Mouse (Mus musculus) midbrain, embryonic 14.5 days (tissue): ENCODE measurements around the gene Mettl7a3. TPM values are rescaled to one million over a fixed set of nuclear protein-coding genes. Genes with fewer than 3 reads are reported as not detected.

ENCODE experiments used
- ATAC-seq: fragments of 200-750 bp; cut with Nextera tagmentation; 2 replicates; pipeline ENCODE4 v1.8.0; 2017; ENCODE audit warnings: moderate number of reproducible peaks, moderate library complexity; ENCODE audit not compliant: low FRiP score, low TSS enrichment
- DNase-seq: peaks from one replicate; pipeline ENCODE4 v3.0.0-alpha.2; 2015
- H3K27ac ChIP-seq: fragments of 300-500 bp; sonication (generic); replicated peaks from 2 replicates; pipeline ENCODE4 v1.5.1; 2014; ENCODE audit warnings: mild to moderate bottlenecking, low read depth, low read length, moderate library complexity
- H3K27me3 ChIP-seq: fragments of 300-500 bp; sonication (generic); 2 replicates; pipeline ENCODE4 v1.6.1; 2014; ENCODE audit warnings: low read length, control low read depth, mixed read lengths; ENCODE audit not compliant: control insufficient read depth, insufficient read depth
- H3K36me3 ChIP-seq: fragments of 300-500 bp; sonication (generic); 2 replicates; pipeline ENCODE4 v1.6.1; 2014; ENCODE audit warnings: low read length, control low read depth; ENCODE audit not compliant: control insufficient read depth, insufficient read depth
- H3K4me1 ChIP-seq: fragments of 300-500 bp; sonication (generic); 2 replicates; pipeline ENCODE4 v1.6.1; 2014; ENCODE audit warnings: mild to moderate bottlenecking, antibody characterized with exemption, low read length, control low read depth; ENCODE audit not compliant: control insufficient read depth, insufficient read depth
- H3K4me2 ChIP-seq: fragments of 300-500 bp; sonication (generic); 2 replicates; pipeline ENCODE4 v1.6.1; 2014; ENCODE audit warnings: mild to moderate bottlenecking, low read length, moderate library complexity
- H3K4me3 ChIP-seq: fragments of 300-500 bp; sonication (generic); replicated peaks from 2 replicates; pipeline ENCODE4 v1.5.1; 2014; ENCODE audit warnings: low read depth, low read length
- H3K9ac ChIP-seq: fragments of 300-500 bp; sonication (generic); replicated peaks from 2 replicates; pipeline ENCODE4 v1.6.1; 2014; ENCODE audit warnings: mild to moderate bottlenecking, low read length, moderate library complexity
- H3K9me3 ChIP-seq: fragments of 300-500 bp; sonication (generic); 2 replicates; pipeline ENCODE4 v1.6.1; 2016; ENCODE audit warnings: low read length, control low read depth, mixed read lengths; ENCODE audit not compliant: control insufficient read depth
- WGBS: fragments of 180-500 bp; shearing (Covaris S2); extraction: QIAGEN DNeasy Blood & Tissue Kit; methylation state at CpG from one replicate; pipeline ENCODE4 v1.1.7; 2014; 5-methylcytosine and 5-hydroxymethylcytosine counted together
- polyA plus RNA-seq: library from polyadenylated mRNA; unstranded; fragments of >200 nt; fragmentation: Nextera tagmentation; extraction: Ambion mirVana; gene quantifications from 2 replicates; pipeline ENCODE4 v1.2.1, GENCODE M21; 2014

Gene Mettl7a3
- polyA plus RNA-seq: not detected in 2 replicates

DNA sequence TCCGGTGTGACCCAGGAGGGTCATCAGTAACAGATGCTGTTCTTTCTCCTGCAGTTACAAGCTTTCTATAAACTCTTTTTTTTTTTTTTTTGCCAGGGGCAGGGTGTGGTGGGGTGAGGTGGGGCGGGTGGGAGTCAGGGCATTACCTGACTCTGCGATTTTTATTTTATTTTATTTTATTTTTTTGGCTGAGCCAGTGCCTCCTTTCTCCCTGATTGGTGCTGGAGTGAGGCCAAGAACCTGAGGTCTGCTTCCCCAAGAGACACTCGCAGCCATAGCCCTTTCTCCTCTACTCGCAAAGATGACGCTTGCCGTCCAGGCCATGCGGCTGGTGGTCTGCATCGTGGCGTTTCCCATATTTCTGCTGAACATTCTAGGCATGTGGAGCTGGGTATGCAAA, at the start of gene Mettl7a3:
Mettl7a3 (plus strand) TSS at position 301 of the 400 bp plus-strand sequence.
- Histone ChIP-seq H3K4me3 (no peak within 1 kb of the TSS), H3K4me2 (no peak within 1 kb of the TSS), H3K27ac (no peak within 1 kb of the TSS), H3K27me3 (no peaks in the 10 kb centered on the region), H3K9me3 (no peaks in the 10 kb centered on the region), H3K4me1 (no peaks in the 10 kb centered on the region), H3K36me3 (no peaks in the 10 kb centered on the region), H3K9ac (no peak within 1 kb of the TSS)
- ATAC-seq (no peak), DNase-seq (peak; percentile 9)
- 83% methylated on average over 10 of the region's 10 CpGs for WGBS

DNA sequence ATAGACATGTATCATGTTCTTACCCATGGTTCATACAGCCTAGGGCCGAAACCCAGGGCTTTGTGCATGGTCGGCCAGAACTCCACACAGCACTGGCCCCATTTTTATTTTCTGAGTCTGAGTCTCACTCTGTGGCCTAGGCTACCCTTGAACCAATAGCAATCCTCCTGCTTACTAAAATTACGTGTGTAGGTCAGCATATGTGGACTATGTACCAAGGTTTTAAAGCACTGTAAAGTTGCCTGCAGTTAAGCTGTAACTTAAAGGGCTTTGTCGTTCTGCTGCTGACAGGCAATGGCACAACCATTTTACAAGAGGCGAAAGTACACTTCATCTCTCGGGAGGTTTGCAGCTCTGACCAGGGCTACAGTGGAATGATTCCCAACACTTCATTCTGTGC, 45.7 kb upstream of the Mettl7a3 start:
- no peak overlapping the region for H3K4me3 ChIP-seq
- WGBS: 89% methylated on average over 6 of the region's 6 CpGs
- no peak overlapping the region for H3K4me2 ChIP-seq
- H3K9ac ChIP-seq: no peak overlapping the region
- no peaks in the 10 kb centered on the region for H3K9me3 ChIP-seq
- no peak for DNase-seq
- no peak for ATAC-seq
- no peaks in the 10 kb centered on the region for H3K4me1 ChIP-seq
- no peak overlapping the region for H3K27ac ChIP-seq
- no peaks in the 10 kb centered on the region for H3K36me3 ChIP-seq
- no peaks in the 10 kb centered on the region for H3K27me3 ChIP-seq

DNA sequence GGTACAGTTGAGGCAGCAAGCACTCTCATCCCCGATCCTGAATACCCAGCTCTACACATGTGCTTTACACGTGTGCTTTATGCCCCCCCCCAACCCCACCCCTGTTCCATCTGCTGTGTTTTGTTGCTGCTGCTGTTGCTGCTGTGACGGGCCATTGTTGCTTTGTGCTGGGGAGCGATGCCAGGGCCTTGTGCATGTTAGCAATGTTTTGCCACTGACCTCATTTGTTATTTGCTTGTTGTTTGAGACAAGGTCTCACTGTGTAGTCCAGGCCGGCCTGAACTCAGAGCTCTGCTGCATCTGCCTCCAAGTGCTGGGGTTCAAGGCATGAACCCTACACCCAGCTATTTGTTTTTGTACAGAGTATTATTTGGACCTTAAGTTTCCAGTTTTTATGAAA, 43.9 kb upstream of the Mettl7a3 start:
- H3K4me2 ChIP-seq: no peak overlapping the region
- no peak overlapping the region for H3K4me3 ChIP-seq
- WGBS: 74% methylated on average over 5 of the region's 5 CpGs
- no peaks in the 10 kb centered on the region for H3K27me3 ChIP-seq
- H3K9ac ChIP-seq: no peak overlapping the region
- DNase-seq (no peak), ATAC-seq (no peak)
- no peaks in the 10 kb centered on the region for H3K9me3 ChIP-seq
- no peak overlapping the region for H3K27ac ChIP-seq
- H3K36me3 ChIP-seq: no peaks in the 10 kb centered on the region
- H3K4me1 ChIP-seq: no peaks in the 10 kb centered on the region

DNA sequence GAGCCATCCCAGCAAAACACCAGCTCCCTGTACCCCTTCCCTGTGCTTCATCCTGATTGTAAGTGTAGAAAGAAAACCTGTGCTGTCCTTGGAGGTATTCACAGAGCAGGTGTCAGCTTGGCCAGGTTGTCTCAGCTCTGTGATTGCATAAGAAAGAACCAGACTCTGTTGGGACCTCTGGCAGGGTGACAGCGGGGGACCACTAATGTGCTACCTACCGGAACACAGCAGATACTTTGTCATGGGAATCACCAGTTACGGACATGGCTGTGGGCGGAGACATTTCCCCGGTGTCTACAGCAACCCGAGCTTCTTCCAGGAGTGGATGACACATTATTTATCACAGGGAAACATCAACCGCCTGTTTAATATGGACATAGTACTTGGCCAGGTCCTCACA, 42.4 kb upstream of the Mettl7a3 start:
- H3K36me3 ChIP-seq: no peaks in the 10 kb centered on the region
- no peaks in the 10 kb centered on the region for H3K9me3 ChIP-seq
- H3K9ac ChIP-seq: no peak overlapping the region
- H3K4me3 ChIP-seq: no peak overlapping the region
- H3K4me1 ChIP-seq: no peaks in the 10 kb centered on the region
- H3K4me2 ChIP-seq: no peak overlapping the region
- ATAC-seq (no peak), DNase-seq (no peak)
- WGBS: 71% methylated on average over 7 of the region's 7 CpGs
- no peaks in the 10 kb centered on the region for H3K27me3 ChIP-seq
- no peak overlapping the region for H3K27ac ChIP-seq

DNA sequence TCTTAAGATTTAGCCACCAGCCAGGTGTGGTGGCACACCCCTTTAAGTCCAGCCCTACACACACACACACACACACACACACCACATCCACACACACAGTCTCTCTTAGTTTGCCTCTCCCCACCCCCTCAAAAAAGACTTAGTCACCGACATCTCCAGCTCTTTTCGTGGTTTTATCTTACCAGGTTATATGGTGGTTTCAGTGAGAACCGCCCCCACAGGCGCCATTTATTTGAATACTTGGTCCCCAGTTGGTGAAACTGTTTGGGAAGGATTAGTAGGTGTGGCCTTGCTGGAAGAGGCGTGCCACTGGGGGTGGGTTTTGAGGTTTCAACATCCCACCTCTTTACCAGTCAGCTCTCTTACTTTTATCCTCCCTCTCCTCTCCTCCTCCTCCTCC, 36.9 kb upstream of the Mettl7a3 start:
- H3K4me3 ChIP-seq: no peak overlapping the region
- no peak overlapping the region for H3K27ac ChIP-seq
- H3K4me1 ChIP-seq: no peaks in the 10 kb centered on the region
- WGBS: 90% methylated on average over 5 of the region's 5 CpGs
- no peaks in the 10 kb centered on the region for H3K36me3 ChIP-seq
- no peak overlapping the region for H3K4me2 ChIP-seq
- no peaks in the 10 kb centered on the region for H3K9me3 ChIP-seq
- DNase-seq (no peak), ATAC-seq (no peak)
- no peaks in the 10 kb centered on the region for H3K27me3 ChIP-seq
- no peak overlapping the region for H3K9ac ChIP-seq

DNA sequence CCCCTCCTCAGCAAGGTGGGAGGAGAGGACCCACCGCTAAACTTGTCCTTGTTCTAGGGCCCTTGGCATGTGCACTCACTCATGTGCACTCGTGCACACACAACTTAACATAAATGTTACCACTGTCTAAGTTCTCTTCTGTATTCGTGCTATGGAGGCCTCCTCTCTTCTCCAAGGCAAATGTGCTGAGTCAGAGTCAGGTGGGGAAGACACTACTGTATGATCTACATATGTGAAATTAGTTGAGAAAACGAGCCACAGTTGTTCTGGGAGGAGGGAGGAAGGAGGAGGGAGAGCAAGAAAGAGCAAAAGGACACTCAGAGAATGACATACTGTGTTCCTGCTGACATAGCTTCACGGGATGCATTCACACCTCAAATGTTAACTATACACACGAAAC, 34.2 kb upstream of the Mettl7a3 start:
- no peak overlapping the region for H3K4me3 ChIP-seq
- WGBS: 81% methylated on average over 6 of the region's 6 CpGs
- DNase-seq (no peak), ATAC-seq (no peak)
- no peak overlapping the region for H3K4me2 ChIP-seq
- H3K9ac ChIP-seq: no peak overlapping the region
- no peaks in the 10 kb centered on the region for H3K9me3 ChIP-seq
- H3K4me1 ChIP-seq: 0 out of 2 replicates have a peak, but pooled peaks cover 4% of the 10 kb centered on the region
- H3K27me3 ChIP-seq: no peaks in the 10 kb centered on the region
- no peak overlapping the region for H3K27ac ChIP-seq
- no peaks in the 10 kb centered on the region for H3K36me3 ChIP-seq

DNA sequence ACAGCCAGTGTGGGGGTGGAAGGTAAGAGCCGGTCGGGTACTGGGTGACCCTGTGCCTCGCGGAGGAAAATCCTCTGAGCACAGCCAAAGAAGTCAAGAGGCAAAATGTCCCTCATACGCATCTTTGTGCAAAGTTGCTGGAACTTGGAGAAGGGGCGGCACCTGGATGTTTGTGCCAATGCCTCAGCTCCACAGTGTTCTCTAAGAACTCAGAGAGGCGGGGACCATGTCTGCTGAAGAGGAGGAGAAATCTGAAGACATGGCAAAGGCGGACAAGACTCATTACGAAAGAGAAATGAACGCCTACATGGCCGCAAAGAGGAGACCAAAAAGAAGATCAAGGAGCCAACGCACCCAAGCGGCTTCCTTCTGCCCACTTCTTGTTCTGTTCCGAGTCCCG, 33.2 kb upstream of the Mettl7a3 start:
- no peak overlapping the region for H3K9ac ChIP-seq
- H3K9me3 ChIP-seq: no peaks in the 10 kb centered on the region
- H3K36me3 ChIP-seq: no peaks in the 10 kb centered on the region
- H3K27ac ChIP-seq: no peak overlapping the region
- no peak overlapping the region for H3K4me2 ChIP-seq
- ATAC-seq: no peak
- H3K4me3 ChIP-seq: no peak overlapping the region
- WGBS: 56% methylated on average over 15 of the region's 15 CpGs
- H3K4me1 ChIP-seq: 0 out of 2 replicates have a peak, but pooled peaks cover 5% of the 10 kb centered on the region
- H3K27me3 ChIP-seq: no peaks in the 10 kb centered on the region
- no peak for DNase-seq

DNA sequence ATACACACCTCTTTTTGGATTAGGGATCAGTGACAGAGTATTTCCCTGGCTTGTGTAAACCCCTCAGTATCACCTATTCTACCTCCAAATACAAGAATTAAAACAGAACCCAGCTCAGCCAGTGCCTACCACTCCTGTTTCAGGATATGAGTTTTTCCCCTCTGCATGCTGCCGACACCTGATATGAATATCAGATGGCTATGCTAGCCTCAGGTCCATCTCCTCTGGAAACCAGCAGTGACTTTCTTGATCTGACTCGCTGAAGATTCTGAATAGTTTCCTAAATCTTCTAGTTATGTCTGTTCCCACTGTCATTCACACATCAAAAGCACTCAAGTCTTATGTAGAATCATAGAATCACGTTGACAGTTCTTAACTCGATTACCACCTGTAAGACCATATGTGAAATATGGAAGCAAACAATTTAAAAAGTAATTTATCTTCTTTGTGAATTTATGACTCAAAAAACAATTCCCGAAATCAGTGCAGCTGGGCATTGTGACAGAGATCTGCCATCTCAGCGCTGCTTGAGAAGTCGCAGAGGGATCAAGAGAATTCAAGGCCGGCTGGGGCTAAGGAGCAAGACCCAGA, 31.2 kb upstream of the Mettl7a3 start:
- 46% methylated on average over 8 of the region's 8 CpGs for WGBS
- no peaks in the 10 kb centered on the region for H3K27me3 ChIP-seq
- no peak for ATAC-seq
- no peaks in the 10 kb centered on the region for H3K9me3 ChIP-seq
- DNase-seq: peak; percentile 1
- peak overlapping the region; percentile 76 for H3K4me2 ChIP-seq
- H3K4me3 ChIP-seq: peak overlapping the region; percentile 52
- H3K4me1 ChIP-seq: 0 out of 2 replicates have a peak, but pooled peaks cover 5% of the 10 kb centered on the region
- H3K36me3 ChIP-seq: no peaks in the 10 kb centered on the region
- H3K27ac ChIP-seq: peak overlapping the region; percentile 94; the same call in 1 of the 2 replicates
- peak overlapping the region; percentile 81 for H3K9ac ChIP-seq
